Mouse (Mus musculus): ENCODE results near the gene Foxred2. TPM values are rescaled to one million over a fixed set of nuclear protein-coding genes. Genes with fewer than 3 reads are reported as not detected.

Foxred2 gene
- polyA plus RNA-seq (2014; fragmentation: Nextera tagmentation; extraction: Ambion mirVana) = 4.5 and 5.3 TPM in 2 replicates

DNA sequence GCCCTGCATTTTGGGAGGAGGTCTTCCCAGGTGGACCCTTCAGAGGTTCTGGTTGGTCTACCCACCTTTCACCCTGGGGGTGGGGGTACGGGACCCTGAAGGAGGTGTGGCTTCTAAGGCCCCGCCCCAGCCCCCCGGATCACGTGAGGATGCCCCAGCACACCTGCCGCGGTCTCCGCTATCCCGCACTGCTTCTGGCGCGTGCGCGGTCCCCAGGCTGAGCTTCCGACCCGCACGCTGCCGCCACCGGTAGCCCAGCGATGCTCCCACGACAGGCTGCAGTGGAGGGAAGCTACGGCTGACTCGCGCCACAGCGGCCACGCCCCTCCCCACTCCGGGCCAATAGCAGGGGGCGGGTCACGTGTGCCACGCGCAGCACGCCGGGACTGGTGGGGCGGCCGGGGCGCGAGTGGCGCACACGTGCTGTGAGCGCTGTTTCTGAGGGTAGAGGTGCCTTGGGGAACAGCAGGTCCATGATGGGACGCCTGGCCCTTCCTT, at the start of gene Foxred2:
Foxred2 (minus strand) TSS at position 319 of the 498 bp plus-strand sequence.
- 0% methylated on average over 31 of the region's 39 CpGs for WGBS
- Histone ChIP-seq H3K27me3 (replicated peaks; ENCODE audit: control insufficient read depth, insufficient read depth, low read length) (peaks cover 13% of the 10 kb centered on the region; the same call in 1 of the 2 replicates), H3K36me3 (ENCODE audit: control insufficient read depth, insufficient read depth, low read length) (peaks cover 37% of the 10 kb centered on the region), H3K4me2 (ENCODE audit: low read depth, low read length) (peak within 1 kb of the TSS; percentile 84), H3K9me3 (ENCODE audit: control insufficient read depth, low read length) (no peaks in the 10 kb centered on the region), H3K4me1 (ENCODE audit: control insufficient read depth, insufficient read depth, low read length) (peaks cover 16% of the 10 kb centered on the region), H3K9ac (ENCODE audit: low read depth, low read length) (peak within 1 kb of the TSS; percentile 65), H3K4me3 (ENCODE audit: low read depth, low read length) (peak within 1 kb of the TSS; percentile 57), H3K27ac (replicated peaks; ENCODE audit: low read depth, low read length) (no peak within 1 kb of the TSS)
- DNase-seq (ENCODE audit: low spot score) (peak; percentile 89), ATAC-seq (ENCODE audit: low read depth) (peak; percentile 95)

DNA sequence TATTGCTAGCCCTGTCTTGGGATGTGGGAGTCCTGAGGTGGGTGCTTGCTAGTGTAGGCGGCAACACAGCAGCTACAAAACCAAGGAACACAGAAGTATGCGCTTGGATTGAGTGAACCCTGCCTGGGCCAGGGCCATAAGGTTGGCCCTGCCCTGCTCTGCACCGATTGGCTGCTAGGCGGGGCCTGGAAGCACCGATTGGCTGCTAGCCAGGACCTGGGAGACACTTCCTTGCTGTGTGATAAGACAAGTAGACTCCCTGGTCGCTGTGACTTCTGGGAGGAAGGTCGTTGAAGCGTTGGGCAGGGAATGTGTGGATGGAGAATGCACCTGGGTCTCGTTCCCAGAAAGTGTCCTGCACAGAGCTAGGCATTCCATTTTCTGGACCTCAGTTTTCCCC, 47.4 kb upstream of the Foxred2 start:
- Histone ChIP-seq H3K4me2 (ENCODE audit: low read depth, low read length) (no peak overlapping the region), H3K9me3 (ENCODE audit: control insufficient read depth, low read length) (no peaks in the 10 kb centered on the region), H3K27ac (replicated peaks; ENCODE audit: low read depth, low read length) (no peak overlapping the region), H3K9ac (ENCODE audit: low read depth, low read length) (no peak overlapping the region), H3K4me1 (ENCODE audit: control insufficient read depth, insufficient read depth, low read length) (no peaks in the 10 kb centered on the region), H3K4me3 (ENCODE audit: low read depth, low read length) (no peak overlapping the region), H3K36me3 (ENCODE audit: control insufficient read depth, insufficient read depth, low read length) (no peaks in the 10 kb centered on the region), H3K27me3 (replicated peaks; ENCODE audit: control insufficient read depth, insufficient read depth, low read length) (no peaks in the 10 kb centered on the region)
- ATAC-seq (ENCODE audit: low read depth) = no peak
- WGBS = 46% methylated on average over 9 of the region's 9 CpGs
- peak; percentile 43 for DNase-seq (ENCODE audit: low spot score)

DNA sequence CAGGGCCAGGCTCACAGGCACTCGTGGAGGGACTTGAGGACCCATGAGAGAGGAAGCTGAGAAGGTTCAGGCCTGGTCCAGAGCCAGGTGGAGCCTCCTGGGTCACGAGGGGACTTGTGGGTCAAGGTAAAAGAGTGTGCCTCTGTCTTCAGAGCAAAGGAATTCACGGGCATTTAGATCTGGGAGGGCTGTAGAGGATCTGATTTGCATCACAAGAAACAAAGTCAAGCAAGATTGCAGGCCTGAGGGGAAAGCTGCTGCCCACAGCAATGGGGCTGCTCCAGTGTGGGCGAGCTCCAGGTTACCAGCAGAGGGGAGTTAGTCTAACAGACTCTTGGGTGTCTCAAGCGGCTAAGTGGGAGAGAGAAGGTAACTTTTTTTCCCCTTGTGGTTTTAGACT, 44.9 kb upstream of the Foxred2 start:
- ATAC-seq (ENCODE audit: low read depth) = no peak
- Histone ChIP-seq H3K9me3 (ENCODE audit: control insufficient read depth, low read length) (no peaks in the 10 kb centered on the region), H3K27me3 (replicated peaks; ENCODE audit: control insufficient read depth, insufficient read depth, low read length) (no peaks in the 10 kb centered on the region), H3K27ac (replicated peaks; ENCODE audit: low read depth, low read length) (no peak overlapping the region), H3K4me2 (ENCODE audit: low read depth, low read length) (no peak overlapping the region), H3K36me3 (ENCODE audit: control insufficient read depth, insufficient read depth, low read length) (no peaks in the 10 kb centered on the region), H3K9ac (ENCODE audit: low read depth, low read length) (no peak overlapping the region), H3K4me1 (ENCODE audit: control insufficient read depth, insufficient read depth, low read length) (no peaks in the 10 kb centered on the region), H3K4me3 (ENCODE audit: low read depth, low read length) (no peak overlapping the region)
- no peak for DNase-seq (ENCODE audit: low spot score)
- WGBS = 16% methylated on average over 5 of the region's 5 CpGs

DNA sequence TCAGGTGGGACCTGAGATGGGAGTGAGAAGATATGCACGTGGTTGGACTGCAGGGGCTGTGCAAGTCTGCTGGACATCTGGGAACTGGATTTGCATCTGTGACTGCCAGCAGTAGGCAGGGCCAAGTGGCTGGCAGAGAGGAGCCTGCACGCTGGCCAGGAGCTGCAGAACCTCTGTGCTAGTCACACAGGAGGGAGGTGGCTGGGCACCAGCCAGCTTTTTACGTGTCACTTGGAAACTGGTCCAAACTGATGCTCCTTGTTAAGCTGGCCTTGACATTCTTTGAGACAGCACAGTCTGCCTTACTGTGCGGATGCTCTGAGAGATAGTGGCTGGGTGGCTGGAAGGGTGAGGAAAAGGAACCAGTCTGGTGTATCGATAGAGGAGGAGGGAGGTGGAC, 32.0 kb upstream of the Foxred2 start:
- DNase-seq (ENCODE audit: low spot score) (no peak), ATAC-seq (ENCODE audit: low read depth) (no peak)
- Histone ChIP-seq H3K9me3 (ENCODE audit: control insufficient read depth, low read length) (no peaks in the 10 kb centered on the region), H3K9ac (ENCODE audit: low read depth, low read length) (no peak overlapping the region), H3K4me2 (ENCODE audit: low read depth, low read length) (no peak overlapping the region), H3K27ac (replicated peaks; ENCODE audit: low read depth, low read length) (no peak overlapping the region), H3K27me3 (replicated peaks; ENCODE audit: control insufficient read depth, insufficient read depth, low read length) (no peaks in the 10 kb centered on the region), H3K4me1 (ENCODE audit: control insufficient read depth, insufficient read depth, low read length) (no peaks in the 10 kb centered on the region), H3K4me3 (ENCODE audit: low read depth, low read length) (no peak overlapping the region), H3K36me3 (ENCODE audit: control insufficient read depth, insufficient read depth, low read length) (no peaks in the 10 kb centered on the region)
- WGBS = 74% methylated on average over 5 of the region's 5 CpGs

DNA sequence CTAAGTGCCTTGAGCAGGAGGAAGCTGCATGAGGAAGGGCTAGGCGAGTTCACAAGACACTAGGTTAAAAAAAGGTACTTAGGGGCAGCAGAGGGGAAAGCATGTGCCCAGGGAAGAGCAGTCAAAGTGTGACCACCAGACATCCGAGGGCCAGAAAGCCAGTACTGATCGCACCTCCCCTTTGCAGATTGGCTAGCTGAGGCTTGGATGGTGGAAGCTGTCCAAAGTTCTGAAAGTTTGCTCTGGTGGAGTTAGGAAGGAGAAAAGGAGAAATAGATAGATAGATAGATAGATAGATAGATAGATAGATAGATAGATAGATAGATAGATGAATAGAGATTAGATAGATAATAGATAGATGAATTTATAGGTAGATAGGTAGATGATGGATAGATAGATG, 26.9 kb upstream of the Foxred2 start:
- no peak for DNase-seq (ENCODE audit: low spot score)
- Histone ChIP-seq H3K36me3 (ENCODE audit: control insufficient read depth, insufficient read depth, low read length) (no peaks in the 10 kb centered on the region), H3K4me1 (ENCODE audit: control insufficient read depth, insufficient read depth, low read length) (no peaks in the 10 kb centered on the region), H3K4me3 (ENCODE audit: low read depth, low read length) (no peak overlapping the region), H3K9me3 (ENCODE audit: control insufficient read depth, low read length) (no peaks in the 10 kb centered on the region), H3K4me2 (ENCODE audit: low read depth, low read length) (no peak overlapping the region), H3K27me3 (replicated peaks; ENCODE audit: control insufficient read depth, insufficient read depth, low read length) (no peaks in the 10 kb centered on the region), H3K9ac (ENCODE audit: low read depth, low read length) (no peak overlapping the region), H3K27ac (replicated peaks; ENCODE audit: low read depth, low read length) (no peak overlapping the region)
- WGBS = 35% methylated on average over 3 of the region's 3 CpGs
- no peak for ATAC-seq (ENCODE audit: low read depth)

DNA sequence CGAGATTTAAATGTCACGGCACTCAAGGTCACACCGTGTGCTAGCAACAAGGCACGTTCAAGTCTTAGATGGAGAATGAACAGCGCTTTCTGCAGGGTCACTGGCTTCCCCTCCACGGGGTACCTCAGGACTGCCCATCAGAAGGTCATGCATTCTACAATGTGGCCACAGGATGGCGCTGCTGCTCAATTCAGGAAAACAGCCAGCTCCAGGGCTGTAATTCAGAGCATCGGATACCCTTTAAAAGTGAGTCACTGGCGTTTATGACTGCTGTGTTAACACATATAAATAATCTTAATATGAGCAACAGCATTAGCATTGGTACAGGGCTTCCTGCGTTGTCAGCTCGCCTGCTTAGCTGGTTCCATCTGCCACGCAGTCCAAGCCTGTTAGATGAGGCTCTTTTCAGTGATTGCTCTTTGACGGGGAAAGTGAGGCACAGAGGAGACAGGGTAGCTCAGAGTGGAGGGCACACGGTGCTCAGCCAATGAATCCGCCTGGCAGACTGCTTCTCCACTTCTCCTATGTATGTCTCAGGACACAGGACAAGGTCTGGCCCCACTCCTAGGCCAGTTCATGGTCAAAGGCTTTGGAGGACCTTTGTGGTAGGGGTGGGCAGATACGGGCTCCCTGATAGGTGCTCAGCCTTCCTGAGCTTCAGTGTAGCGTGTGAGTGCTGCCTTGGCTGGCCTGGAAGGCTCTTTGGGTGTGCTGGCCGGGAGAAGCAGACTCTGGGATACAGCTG, 25.8 kb upstream of the Foxred2 start:
- H3K4me3 ChIP-seq (ENCODE audit: low read depth, low read length) = no peak overlapping the region
- WGBS = 28% methylated on average over 18 of the region's 18 CpGs
- no peak for DNase-seq (ENCODE audit: low spot score)

DNA sequence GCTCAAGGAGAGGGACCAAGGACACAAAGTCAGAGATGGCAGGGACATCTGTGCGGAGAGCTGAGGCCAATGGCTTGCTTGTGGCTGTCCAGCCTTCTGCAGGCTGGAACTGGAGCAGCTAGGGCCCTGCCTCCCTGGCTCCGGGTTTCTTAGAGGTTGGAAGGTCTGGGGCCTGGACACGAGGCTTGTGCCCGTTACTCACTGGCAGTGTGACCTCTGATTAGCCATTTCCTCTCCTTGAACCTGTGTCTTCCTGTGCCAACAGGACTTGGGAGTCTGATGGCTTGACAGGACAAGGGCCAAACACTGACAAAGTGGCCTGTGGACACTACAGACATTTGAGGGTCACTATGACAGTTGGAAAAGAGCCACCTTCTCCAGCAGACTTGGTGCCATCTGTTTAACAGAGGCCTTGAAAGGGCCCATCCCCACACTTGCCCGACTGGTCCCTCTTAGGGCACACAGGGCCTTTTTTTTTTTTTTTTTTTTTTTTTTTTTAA, 24.7 kb upstream of the Foxred2 start:
- no peak for DNase-seq (ENCODE audit: low spot score)

More for the DNA sequence above, 25.8 kb upstream of the Foxred2 start:
- ATAC-seq (ENCODE audit: low read depth) = no peak
- Histone ChIP-seq H3K36me3 (ENCODE audit: control insufficient read depth, insufficient read depth, low read length) (no peaks in the 10 kb centered on the region), H3K27me3 (replicated peaks; ENCODE audit: control insufficient read depth, insufficient read depth, low read length) (no peaks in the 10 kb centered on the region), H3K4me1 (ENCODE audit: control insufficient read depth, insufficient read depth, low read length) (no peaks in the 10 kb centered on the region), H3K9me3 (ENCODE audit: control insufficient read depth, low read length) (no peaks in the 10 kb centered on the region), H3K9ac (ENCODE audit: low read depth, low read length) (no peak overlapping the region), H3K27ac (replicated peaks; ENCODE audit: low read depth, low read length) (no peak overlapping the region), H3K4me2 (ENCODE audit: low read depth, low read length) (no peak overlapping the region)

DNA sequence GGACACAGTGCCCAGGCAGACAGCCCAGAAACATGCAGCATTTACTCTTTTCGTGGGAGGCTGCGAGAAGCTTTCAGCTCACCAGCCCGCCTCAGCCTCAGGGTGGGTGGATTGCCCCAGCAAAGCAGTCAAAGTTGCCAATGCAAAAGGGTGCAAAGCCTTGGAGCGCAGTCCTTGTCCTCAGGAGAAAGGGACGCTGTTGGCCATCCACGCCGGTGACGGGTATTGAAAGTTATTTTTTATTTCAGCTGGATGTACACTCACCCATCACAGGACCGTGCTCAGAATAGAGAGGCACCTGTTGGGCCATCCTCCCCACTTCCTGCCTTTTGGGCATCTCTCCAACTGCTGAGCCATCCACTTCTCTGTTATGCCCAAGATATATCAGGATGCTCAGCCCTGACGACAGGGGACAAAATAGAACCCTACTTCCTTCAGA, 22.9 kb upstream of the Foxred2 start:
- no peak overlapping the region for H3K27ac ChIP-seq (replicated peaks; ENCODE audit: low read depth, low read length)
- DNase-seq (ENCODE audit: low spot score) (no peak), ATAC-seq (ENCODE audit: low read depth) (no peak)
- no peaks in the 10 kb centered on the region for H3K27me3 ChIP-seq (replicated peaks; ENCODE audit: control insufficient read depth, insufficient read depth, low read length)
- H3K4me3 ChIP-seq (ENCODE audit: low read depth, low read length) = no peak overlapping the region
- 70% methylated on average over 10 of the region's 10 CpGs for WGBS
- no peak overlapping the region for H3K9ac ChIP-seq (ENCODE audit: low read depth, low read length)
- no peaks in the 10 kb centered on the region for H3K9me3 ChIP-seq (ENCODE audit: control insufficient read depth, low read length)
- H3K4me1 ChIP-seq (ENCODE audit: control insufficient read depth, insufficient read depth, low read length) = no peaks in the 10 kb centered on the region
- H3K36me3 ChIP-seq (ENCODE audit: control insufficient read depth, insufficient read depth, low read length) = no peaks in the 10 kb centered on the region
- H3K4me2 ChIP-seq (ENCODE audit: low read depth, low read length) = no peak overlapping the region

More for the DNA sequence above, 24.7 kb upstream of the Foxred2 start:
- Histone ChIP-seq H3K9ac (ENCODE audit: low read depth, low read length) (no peak overlapping the region), H3K4me3 (ENCODE audit: low read depth, low read length) (no peak overlapping the region), H3K27me3 (replicated peaks; ENCODE audit: control insufficient read depth, insufficient read depth, low read length) (no peaks in the 10 kb centered on the region), H3K4me1 (ENCODE audit: control insufficient read depth, insufficient read depth, low read length) (no peaks in the 10 kb centered on the region), H3K4me2 (ENCODE audit: low read depth, low read length) (no peak overlapping the region), H3K36me3 (ENCODE audit: control insufficient read depth, insufficient read depth, low read length) (no peaks in the 10 kb centered on the region), H3K9me3 (ENCODE audit: control insufficient read depth, low read length) (no peaks in the 10 kb centered on the region), H3K27ac (replicated peaks; ENCODE audit: low read depth, low read length) (no peak overlapping the region)
- WGBS = 64% methylated on average over 5 of the region's 5 CpGs
- no peak for ATAC-seq (ENCODE audit: low read depth)

DNA sequence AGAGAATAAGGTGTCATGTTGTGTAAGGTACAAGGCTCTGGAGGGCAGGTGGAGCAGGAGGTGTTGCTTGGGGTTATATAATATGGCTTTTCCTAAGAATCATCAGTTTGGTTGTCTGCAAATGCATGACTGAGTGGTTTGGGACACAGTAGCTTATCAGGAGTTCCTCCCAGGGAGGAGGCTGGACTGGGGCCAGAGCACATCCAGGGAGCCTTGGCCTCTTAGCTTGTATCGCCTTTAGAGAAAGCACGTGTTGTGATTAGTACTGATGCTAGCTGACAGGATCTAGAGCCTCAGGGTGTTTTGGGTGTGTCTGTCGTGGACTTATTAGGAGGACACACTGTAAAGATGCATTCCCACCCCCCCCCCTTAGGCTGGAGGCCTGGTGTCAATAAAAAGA, 21.1 kb upstream of the Foxred2 start:
- Histone ChIP-seq H3K36me3 (ENCODE audit: control insufficient read depth, insufficient read depth, low read length) (no peaks in the 10 kb centered on the region), H3K9ac (ENCODE audit: low read depth, low read length) (no peak overlapping the region), H3K4me1 (ENCODE audit: control insufficient read depth, insufficient read depth, low read length) (no peaks in the 10 kb centered on the region), H3K27me3 (replicated peaks; ENCODE audit: control insufficient read depth, insufficient read depth, low read length) (no peaks in the 10 kb centered on the region), H3K9me3 (ENCODE audit: control insufficient read depth, low read length) (no peaks in the 10 kb centered on the region), H3K4me2 (ENCODE audit: low read depth, low read length) (no peak overlapping the region), H3K27ac (replicated peaks; ENCODE audit: low read depth, low read length) (no peak overlapping the region), H3K4me3 (ENCODE audit: low read depth, low read length) (no peak overlapping the region)
- 56% methylated on average over 3 of the region's 3 CpGs for WGBS
- ATAC-seq (ENCODE audit: low read depth) (no peak), DNase-seq (ENCODE audit: low spot score) (no peak)
